In the genomic region with DNA sequence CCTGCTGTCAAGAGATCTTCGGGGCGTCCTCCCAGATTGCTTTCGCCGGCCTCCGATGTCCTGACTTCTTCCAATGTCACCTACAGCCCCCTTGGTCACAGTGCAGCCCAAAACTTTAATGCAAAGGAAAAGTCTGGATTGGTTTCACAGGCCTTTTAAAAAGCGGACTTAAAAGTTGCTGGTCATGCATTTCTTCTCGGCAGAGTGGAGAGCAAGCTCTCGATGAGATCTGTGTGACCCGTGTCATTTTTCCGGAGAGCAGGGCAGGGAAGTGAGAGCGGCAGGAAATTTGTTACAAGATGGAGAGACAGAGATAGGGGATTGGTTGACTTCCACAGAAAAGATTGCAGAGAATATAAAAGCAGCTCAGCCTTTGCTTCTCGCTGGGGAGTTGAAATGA, we compare ENCODE assay signal across 8 mouse cellular contexts. TPM values are rescaled to one million over a fixed set of nuclear protein-coding genes. Genes with fewer than 3 reads are reported as not detected.
DNase-seq lines count a peak whose midpoint lies in the region; ATAC-seq and TF ChIP-seq lines count a peak whose summit lies in the region.

No protein-coding gene starts in this region.

- no peak for ATAC-seq in heart, embryonic 12.5 days (ENCODE audit: insufficient number of reproducible peaks, low FRiP score)
- no peak for ATAC-seq in limb, embryonic 11.5 days (ENCODE audit: insufficient number of reproducible peaks, low FRiP score, low TSS enrichment, low read depth)
- no peak for ATAC-seq in midbrain, embryonic 16.5 days

- peak; percentile 92 for DNase-seq in heart, adult 11 months
- DNase-seq in heart, postnatal 4 days: no peak
- no peak for DNase-seq in limb, embryonic 11.5 days (ENCODE audit: low spot score)
- DNase-seq in frontal cortex, postnatal 25 days (ENCODE audit: low spot score in 2 of 2): no peak
- DNase-seq in left cerebral cortex, postnatal 25 days (ENCODE audit: low spot score in 2 of 2): no peak

- H3K4me2 ChIP-seq in heart, embryonic 12.5 days: peak overlapping the region; percentile 95
- peak overlapping the region; percentile 72 for H3K4me2 ChIP-seq in limb, embryonic 11.5 days (ENCODE audit: low read depth, severe bottlenecking)
- H3K4me2 ChIP-seq in midbrain, embryonic 16.5 days (ENCODE audit: low read length): peak overlapping the region; percentile 66

- intact Hi-C loops in left cerebral cortex, postnatal 25 days (cut with DNase I): loop anchor here (10.0 kb wide), 1 partner anchor 196 kb away; a partner anchor contains a TSS

- peaks cover 9% of the 10 kb centered on the region for H3K36me3 ChIP-seq in heart, embryonic 12.5 days
- H3K36me3 ChIP-seq in limb, embryonic 11.5 days (ENCODE audit: control insufficient read depth, insufficient read depth, low read length): no peaks in the 10 kb centered on the region
- H3K36me3 ChIP-seq in midbrain, embryonic 16.5 days (ENCODE audit: control insufficient read depth, insufficient read depth, low read length): no peaks in the 10 kb centered on the region

- under 1% methylated on average over 12 of the region's 12 CpGs for WGBS in heart, embryonic 12.5 days
- WGBS in limb, embryonic 11.5 days: under 1% methylated on average over 12 of the region's 12 CpGs
- WGBS in midbrain, embryonic 16.5 days: under 1% methylated on average over 12 of the region's 12 CpGs

- peak overlapping the region; percentile 72 for H3K27ac ChIP-seq in bone marrow macrophage, adult 2 months (ENCODE audit: insufficient read depth, low read depth, low read length)
- H3K27ac ChIP-seq in heart, embryonic 12.5 days (ENCODE audit: poor library complexity, severe bottlenecking): peak overlapping the region; percentile 91
- H3K27ac ChIP-seq in limb, embryonic 11.5 days (replicated peaks; ENCODE audit: low read depth, low read length): peak overlapping the region; percentile 61; the same call in 1 of the 2 replicates
- peak overlapping the region; percentile 95; the same call in 1 of the 2 replicates for H3K27ac ChIP-seq in midbrain, embryonic 16.5 days (ENCODE audit: low read length)

- H3K27me3 ChIP-seq in heart, embryonic 12.5 days (replicated peaks): no peaks in the 10 kb centered on the region
- H3K27me3 ChIP-seq in limb, embryonic 11.5 days (ENCODE audit: control insufficient read depth, insufficient read depth, low read length): no peaks in the 10 kb centered on the region
- H3K27me3 ChIP-seq in midbrain, embryonic 16.5 days (ENCODE audit: control insufficient read depth, insufficient read depth, low read depth, low read length): no peaks in the 10 kb centered on the region

- H3K9ac ChIP-seq in heart, embryonic 12.5 days: peak overlapping the region; percentile 93
- H3K9ac ChIP-seq in limb, embryonic 11.5 days (ENCODE audit: low read length): peak overlapping the region; percentile 86
- H3K9ac ChIP-seq in midbrain, embryonic 16.5 days (ENCODE audit: low read depth, low read length): peak overlapping the region; percentile 87

- no peak for TF ChIP-seq POLR2A in bone marrow macrophage, adult 2 months (IDR thresholded peaks at IDR 0.05; ENCODE audit: borderline replicate concordance, low read depth, low read length)

- no peak for TF ChIP-seq CTCF in bone marrow macrophage, adult 2 months (IDR thresholded peaks at IDR 0.05; ENCODE audit: low read depth, low read length)

- H3K4me1 ChIP-seq in bone marrow macrophage, adult 2 months (ENCODE audit: control insufficient read depth, insufficient read depth, low read length): peaks cover 15% of the 10 kb centered on the region
- H3K4me1 ChIP-seq in heart, embryonic 12.5 days (replicated peaks): peaks cover 23% of the 10 kb centered on the region
- peaks cover 12% of the 10 kb centered on the region for H3K4me1 ChIP-seq in limb, embryonic 11.5 days (ENCODE audit: control insufficient read depth, insufficient read depth, low read length)
- H3K4me1 ChIP-seq in midbrain, embryonic 16.5 days (ENCODE audit: control insufficient read depth, insufficient read depth, low read length): peaks cover 42% of the 10 kb centered on the region

- H3K4me3 ChIP-seq in bone marrow macrophage, adult 2 months (ENCODE audit: insufficient read depth, low read length): peak overlapping the region; percentile 72
- H3K4me3 ChIP-seq in heart, embryonic 12.5 days: peak overlapping the region; percentile 88
- H3K4me3 ChIP-seq in limb, embryonic 11.5 days (ENCODE audit: low read depth, low read length): peak overlapping the region; percentile 90
- H3K4me3 ChIP-seq in midbrain, embryonic 16.5 days (ENCODE audit: low read depth, low read length): peak overlapping the region; percentile 74

- H3K9me3 ChIP-seq in heart, embryonic 12.5 days (replicated peaks): 0 out of 2 replicates have a peak, but pooled peaks cover 3% of the 10 kb centered on the region
- H3K9me3 ChIP-seq in limb, embryonic 11.5 days (ENCODE audit: control insufficient read depth, low read length): no peaks in the 10 kb centered on the region
- no peaks in the 10 kb centered on the region for H3K9me3 ChIP-seq in midbrain, embryonic 16.5 days (replicated peaks; ENCODE audit: control insufficient read depth, low read length, poor library complexity, severe bottlenecking)

RNA-seq across cellular contexts. Expression of a gene that starts 0.9 kb away (rescaled TPM):
- total RNA-seq in heart, postnatal 4 days (2021): 10 to 100 TPM; 80.1 to 90.6 TPM
- 48.4 and 53.1 TPM in 2 replicates for polyA plus RNA-seq in bone marrow macrophage, adult 2 months (2012; ENCODE audit: insufficient read depth, insufficient read length, missing spikeins)
- polyA plus RNA-seq in heart, embryonic 12.5 days (2016; fragmentation: Nextera tagmentation; extraction: Ambion mirVana): 41.2 and 41.8 TPM in 2 replicates
- polyA plus RNA-seq in limb, embryonic 11.5 days (2014; fragmentation: Nextera tagmentation; extraction: Ambion mirVana): 57.7 and 60.7 TPM in 2 replicates
- polyA plus RNA-seq in midbrain, embryonic 16.5 days (2015; fragmentation: Nextera tagmentation; extraction: Ambion mirVana): 16.7 and 17.5 TPM in 2 replicates
- total RNA-seq in left cerebral cortex, postnatal 25 days (2021): 10 to 100 TPM; 35.5 to 43.7 TPM

RNA-seq across cellular contexts. Expression of a gene that starts 18.5 kb away (rescaled TPM):
- 10 to 100 TPM; 21.6 to 22.9 TPM for total RNA-seq in heart, postnatal 4 days (2021)
- polyA plus RNA-seq in bone marrow macrophage, adult 2 months (2012; ENCODE audit: insufficient read depth, insufficient read length, missing spikeins): 10.0 and 11.7 TPM in 2 replicates
- polyA plus RNA-seq in heart, embryonic 12.5 days (2016; fragmentation: Nextera tagmentation; extraction: Ambion mirVana): 38.2 and 38.4 TPM in 2 replicates
- polyA plus RNA-seq in limb, embryonic 11.5 days (2014; fragmentation: Nextera tagmentation; extraction: Ambion mirVana): 86.2 and 91.5 TPM in 2 replicates
- polyA plus RNA-seq in midbrain, embryonic 16.5 days (2015; fragmentation: Nextera tagmentation; extraction: Ambion mirVana): 40.0 and 42.2 TPM in 2 replicates
- 10 to 100 TPM; 22.0 to 22.5 TPM for total RNA-seq in left cerebral cortex, postnatal 25 days (2021)

RNA-seq across cellular contexts. Expression of a gene that starts 49.2 kb away (rescaled TPM):
- total RNA-seq in heart, postnatal 4 days (2021): not detected
- polyA plus RNA-seq in bone marrow macrophage, adult 2 months (2012; ENCODE audit: insufficient read depth, insufficient read length, missing spikeins): not detected in 2 replicates
- polyA plus RNA-seq in heart, embryonic 12.5 days (2016; fragmentation: Nextera tagmentation; extraction: Ambion mirVana): 0.08 TPM in 1 of 2 replicates, not detected in the other
- polyA plus RNA-seq in limb, embryonic 11.5 days (2014; fragmentation: Nextera tagmentation; extraction: Ambion mirVana): 0.07 and 0.09 TPM in 2 replicates
- polyA plus RNA-seq in midbrain, embryonic 16.5 days (2015; fragmentation: Nextera tagmentation; extraction: Ambion mirVana): 1.4 and 2.3 TPM in 2 replicates
- under 1 TPM; 0.14 to 0.46 TPM for total RNA-seq in left cerebral cortex, postnatal 25 days (2021)
